Mouse (Mus musculus) heart, adult 8-10 months (tissue): ENCODE measurements around the gene Slc44a3. TPM values are rescaled to one million over a fixed set of nuclear protein-coding genes. Genes with fewer than 3 reads are reported as not detected.

ENCODE experiments used
- DNase-seq: peaks from one replicate; pipeline ENCODE4 v3.0.0; 2022; ENCODE audit warnings: low spot score
- total RNA-seq, 4 experiments: library from RNA; stranded (reverse); gene quantifications; 2 replicates each; pipeline ENCODE4 v1.2.4; 2022

Gene Slc44a3
- total RNA-seq, 4 experiments from 2014 or later = 0.17 TPM; not detected in 3

DNA sequence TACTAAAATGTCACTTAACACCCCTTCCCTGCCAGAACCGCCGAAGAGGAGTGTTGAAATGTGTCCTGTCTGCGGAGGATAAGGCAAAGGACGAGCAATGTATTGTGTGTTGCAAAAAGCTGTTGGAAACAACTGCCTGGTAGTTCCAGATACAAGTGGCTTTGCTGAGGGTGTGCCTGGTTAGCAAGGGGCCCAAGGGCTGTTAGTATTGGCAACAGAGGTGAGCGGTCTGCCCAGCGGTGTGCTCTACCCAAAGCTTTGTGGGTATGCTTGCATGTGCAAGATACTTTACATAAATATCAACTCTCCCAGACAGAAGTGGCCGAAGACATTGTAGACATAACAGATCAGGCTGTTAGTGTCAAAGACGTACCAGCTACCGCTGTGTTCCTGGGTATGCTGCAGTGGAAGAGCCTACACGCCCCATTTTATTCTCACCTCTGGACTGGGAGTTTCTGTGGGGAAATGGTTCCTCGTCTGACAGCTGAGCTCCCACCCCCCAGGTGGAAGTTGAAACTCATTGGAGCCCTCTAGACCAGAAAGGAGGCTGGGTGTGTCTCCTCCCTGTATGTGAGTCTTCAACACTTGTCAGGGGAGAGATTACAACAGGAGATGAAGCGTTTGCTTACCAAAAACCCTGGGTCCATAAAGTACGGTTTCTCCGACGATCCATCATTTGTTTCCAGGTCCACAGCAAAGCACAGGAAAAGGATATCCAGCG, 71.6 kb downstream of the Slc44a3 start:
- DNase-seq = no peak

DNA sequence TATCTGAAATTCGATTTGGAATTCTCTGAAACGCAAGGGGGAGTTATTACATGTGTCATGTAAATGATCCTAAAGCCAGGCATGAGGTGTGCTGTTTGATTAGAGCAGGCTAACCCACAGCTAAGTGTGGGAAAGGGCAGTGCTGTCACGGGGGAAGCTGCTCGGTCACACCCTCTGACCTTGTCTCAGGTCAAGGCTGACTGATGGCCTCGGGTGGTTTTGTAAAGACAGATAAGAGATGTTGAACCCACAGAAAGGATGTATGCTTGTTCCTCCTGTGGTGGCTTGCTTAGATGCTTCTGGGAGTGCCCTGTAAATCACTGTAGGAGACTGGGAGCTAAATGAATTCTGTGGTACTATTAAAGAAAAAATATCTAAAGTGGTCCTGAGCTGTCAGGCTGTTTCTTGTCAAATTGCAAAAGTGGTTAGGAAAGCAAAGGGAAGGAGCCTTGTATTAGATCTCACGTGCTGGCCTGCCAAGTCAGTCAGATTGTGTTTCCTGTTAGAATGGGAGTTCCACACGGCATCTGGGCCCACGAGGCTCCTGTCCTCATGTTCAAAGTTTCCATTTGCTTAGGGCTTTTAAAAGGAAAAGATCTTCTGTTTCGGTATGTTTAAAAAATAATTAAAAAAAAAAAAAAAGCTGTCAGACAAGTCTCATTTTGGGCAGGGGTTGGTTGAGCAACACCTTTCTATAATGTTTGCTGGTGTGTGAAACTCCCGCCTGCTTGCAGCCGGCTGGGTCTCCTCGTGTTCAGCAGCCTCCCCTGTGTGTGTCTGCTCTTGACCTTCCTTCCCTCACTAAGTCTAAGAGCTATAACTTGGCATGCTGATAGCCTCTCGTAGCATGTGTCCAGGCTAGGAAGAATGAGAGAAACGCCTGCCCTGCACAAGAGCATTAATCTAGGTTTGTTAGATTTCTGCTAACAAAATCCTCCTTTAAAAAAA, 73.4 kb downstream of the Slc44a3 start:
- no peak for DNase-seq

DNA sequence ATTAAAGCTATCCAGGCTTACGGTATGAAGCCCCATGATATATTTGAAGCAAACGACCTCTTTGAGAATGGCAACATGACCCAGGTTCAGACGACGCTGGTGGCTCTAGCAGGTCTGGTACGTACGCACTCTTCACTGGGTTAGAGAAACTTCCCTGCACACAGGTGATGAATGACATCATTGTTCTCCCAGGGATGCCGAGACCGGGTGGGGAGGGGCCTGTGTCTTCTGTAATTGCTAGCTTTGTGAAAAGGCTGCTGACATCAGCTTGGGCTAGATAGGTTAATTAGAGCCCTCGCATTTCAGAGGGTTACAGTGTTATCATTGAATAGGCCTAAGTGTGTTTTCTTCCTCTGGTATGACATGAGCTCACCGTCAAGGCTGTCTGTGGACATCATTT, 80.8 kb downstream of the Slc44a3 start:
- no peak for DNase-seq

DNA sequence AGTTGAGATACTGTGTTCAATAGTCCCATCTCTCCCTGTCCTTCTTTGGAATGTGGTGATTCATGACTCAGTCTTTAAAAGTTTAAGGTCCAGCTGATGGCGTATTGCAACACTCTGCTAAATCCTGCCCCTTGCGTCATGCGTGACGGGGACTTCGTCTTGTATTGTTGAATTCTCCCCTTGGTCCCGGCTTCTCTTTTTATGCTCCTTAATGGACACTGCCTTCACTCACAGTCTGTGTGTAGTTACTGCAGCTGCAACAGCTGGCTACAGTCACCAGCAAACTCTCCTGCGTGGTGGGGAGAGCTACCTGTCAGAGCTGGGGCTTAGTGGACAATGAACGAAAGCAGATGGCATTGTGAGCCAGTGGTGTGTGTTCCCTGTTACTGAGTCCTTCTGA, 82.7 kb downstream of the Slc44a3 start:
- DNase-seq = peak; percentile 40

DNA sequence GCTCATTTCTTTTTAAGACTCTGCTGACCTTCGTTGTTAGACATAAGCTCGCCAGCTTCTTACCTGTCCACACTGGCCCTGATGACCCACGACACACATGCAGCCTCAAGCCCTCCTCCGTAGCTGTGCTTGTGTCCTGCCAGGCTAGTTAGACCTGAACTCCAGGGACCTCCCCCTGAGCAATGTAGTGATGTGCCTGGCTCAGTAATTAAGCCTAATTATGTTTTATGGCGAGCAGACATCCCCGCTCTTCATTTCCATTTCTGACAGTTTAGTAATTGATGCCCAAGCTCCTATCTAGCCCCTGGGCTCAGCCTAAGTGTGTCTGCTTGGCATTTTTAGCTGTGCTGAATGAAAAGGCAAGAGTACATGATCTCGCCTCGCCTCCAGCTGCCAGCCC, 83.6 kb downstream of the Slc44a3 start:
- no peak for DNase-seq

DNA sequence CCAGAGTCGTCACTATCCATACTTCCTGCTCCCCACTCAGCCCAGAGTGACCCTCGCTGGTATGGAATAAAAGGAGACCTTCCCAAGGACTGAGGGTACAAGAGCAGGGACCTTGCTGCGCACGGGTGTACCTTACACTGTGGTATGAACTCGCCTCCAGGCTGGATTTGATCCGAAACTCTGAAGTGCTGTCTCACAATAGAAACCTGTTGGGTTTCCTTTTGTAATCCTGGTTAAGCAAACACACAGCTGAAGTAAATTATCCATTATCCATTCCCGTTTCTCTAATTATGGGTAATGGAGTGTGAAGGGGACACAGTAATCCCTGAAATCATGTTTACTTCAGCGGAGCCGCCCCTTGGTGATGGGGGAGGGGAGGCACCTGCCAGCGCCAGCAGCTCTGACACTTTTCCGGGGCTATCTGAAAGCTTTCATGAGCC, 84.2 kb downstream of the Slc44a3 start:
- no peak for DNase-seq

DNA sequence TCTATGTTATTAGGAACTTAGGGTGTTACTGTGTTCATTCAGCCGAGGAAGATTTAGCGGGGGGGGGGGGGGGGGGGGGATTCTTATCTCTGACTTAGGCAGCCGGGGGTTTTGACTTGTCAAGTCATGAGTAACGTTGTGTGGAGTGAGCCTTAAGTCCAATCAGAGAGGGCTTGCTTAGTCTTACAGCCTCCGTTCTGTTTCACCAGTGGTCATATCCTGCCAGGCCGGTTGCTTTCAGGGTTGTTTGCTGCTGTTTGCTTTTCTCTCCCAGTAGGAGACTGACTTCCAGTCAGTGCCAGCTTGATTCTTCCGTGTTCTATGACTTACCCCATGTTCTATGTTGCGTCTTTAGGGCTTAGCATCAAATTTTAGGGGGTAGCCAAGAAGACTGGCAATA, 85.8 kb downstream of the Slc44a3 start:
- DNase-seq = no peak

DNA sequence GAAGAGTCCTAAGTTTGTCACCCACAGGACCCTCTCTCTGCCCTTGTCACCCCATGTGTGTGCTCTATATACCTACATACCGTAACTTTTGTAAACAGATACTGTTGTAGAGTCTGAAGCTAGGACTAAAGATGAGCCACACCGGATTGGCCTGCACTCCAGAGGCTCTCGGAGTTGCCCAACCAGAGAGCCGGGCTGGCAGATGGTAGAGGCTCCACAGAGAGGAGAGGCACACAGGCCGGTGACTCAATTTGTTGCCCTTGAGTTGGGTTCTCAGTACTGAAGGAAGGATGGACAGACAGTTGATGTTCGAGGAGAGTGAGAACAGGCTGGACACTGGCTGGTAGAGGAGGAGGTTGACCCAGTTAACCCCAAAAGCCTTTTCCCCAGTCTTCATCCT, 87.8 kb downstream of the Slc44a3 start:
- DNase-seq = no peak

DNA sequence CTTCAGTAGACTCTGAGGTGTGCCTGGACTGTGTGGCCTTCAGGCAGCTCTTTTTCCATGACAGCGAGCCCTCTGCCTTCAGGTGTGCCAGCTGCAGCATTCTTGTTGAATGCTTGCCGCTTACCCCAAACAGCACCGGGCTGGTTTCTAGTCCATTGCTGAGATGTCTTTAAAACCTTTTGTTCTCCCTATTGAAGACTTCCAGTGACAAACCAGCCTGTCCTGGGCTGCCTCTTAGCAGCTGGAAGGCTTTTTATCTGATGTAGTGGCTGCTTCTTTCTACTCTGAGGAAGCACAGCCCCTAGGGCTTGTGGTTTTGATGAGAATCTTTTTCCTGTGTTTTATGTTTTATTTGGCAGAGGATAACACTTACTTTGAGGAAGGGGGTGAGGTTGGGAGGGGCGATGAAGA, 88.3 kb downstream of the Slc44a3 start:
- DNase-seq = no peak

DNA sequence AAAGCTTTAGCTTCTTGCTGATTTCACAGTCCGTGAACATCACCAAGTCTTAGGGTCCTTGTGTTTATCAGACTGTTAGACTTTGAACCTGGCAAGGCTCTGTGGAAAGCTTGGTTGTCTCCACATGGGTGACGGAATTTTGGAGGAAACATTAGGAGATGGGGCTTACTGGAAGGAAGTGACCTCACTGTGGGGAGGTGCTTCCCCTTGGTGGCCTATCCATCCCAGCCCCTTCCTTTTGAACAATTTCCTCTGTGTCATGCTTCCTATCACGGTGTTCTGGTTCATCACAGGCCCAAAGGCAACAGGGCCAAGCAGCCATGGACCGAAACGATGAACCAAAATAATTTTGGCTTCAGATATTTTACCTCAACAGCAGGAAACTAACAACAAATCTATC, 89.9 kb downstream of the Slc44a3 start:
- peak; percentile 53 for DNase-seq

DNA sequence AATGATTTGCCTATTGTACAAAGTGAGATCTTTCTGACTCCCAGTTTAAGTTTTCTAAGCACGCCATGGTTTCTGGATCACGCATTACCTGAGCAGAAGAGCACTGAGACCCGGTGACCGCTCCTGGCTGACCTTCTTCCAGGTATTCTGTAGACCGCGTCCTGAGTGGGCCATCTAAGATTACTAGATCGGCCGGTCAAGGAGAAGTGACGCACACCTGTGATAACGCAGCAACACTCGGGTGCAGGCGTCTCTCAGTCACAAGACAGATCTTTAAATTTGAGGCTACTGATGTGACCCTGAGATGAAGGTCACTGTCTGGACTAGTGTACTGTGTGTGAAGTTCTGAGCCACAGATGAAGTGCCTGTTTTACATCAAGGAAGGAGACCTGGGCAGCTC, 90.7 kb downstream of the Slc44a3 start:
- no peak for DNase-seq

DNA sequence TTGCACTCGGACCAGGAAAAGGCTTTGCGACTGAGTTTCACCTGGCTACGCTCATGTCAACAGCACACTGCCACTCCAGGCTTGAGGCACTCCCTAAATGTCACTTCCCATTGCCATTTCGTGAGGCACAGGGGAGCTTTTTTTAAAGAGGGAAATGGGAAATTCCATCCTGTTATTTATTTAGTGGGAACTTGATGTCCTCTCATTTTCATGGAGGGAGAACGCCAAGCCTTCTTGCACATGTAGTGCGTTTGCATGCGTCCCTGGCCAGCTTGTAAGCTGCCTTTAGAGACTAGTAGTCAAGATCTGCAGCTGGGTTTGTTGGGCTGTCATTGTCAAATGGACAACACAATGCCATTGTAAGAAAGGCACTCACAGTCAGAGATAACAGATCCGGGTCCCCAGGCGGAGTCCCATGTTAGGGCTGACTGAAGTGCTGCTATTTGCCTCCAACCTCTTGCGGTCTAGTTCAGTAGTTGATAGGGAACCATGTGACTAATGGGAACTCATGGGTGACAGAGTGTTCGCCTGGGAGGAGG, 92.5 kb downstream of the Slc44a3 start:
- DNase-seq = peak; percentile 63

DNA sequence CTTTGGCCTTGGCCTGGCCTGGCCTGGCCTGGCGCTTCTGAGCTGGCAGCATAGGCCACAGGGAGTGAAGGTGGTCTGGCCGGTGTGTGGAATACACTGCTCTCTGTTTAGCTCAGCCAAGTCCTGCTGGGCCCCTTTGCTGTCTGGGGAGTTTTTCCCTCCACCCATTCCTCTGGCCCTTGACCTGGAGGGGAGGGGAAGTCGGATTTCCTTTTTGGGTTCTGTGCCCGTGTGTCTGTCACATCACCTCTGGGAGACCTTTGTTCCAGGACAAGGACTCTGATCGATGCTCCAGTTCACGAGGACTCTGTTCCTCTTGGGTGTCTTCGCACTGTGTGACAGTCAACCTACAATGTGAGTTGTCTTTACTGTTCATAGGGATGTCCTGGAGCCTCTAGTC, 94.2 kb downstream of the Slc44a3 start:
- peak; percentile 42 for DNase-seq

DNA sequence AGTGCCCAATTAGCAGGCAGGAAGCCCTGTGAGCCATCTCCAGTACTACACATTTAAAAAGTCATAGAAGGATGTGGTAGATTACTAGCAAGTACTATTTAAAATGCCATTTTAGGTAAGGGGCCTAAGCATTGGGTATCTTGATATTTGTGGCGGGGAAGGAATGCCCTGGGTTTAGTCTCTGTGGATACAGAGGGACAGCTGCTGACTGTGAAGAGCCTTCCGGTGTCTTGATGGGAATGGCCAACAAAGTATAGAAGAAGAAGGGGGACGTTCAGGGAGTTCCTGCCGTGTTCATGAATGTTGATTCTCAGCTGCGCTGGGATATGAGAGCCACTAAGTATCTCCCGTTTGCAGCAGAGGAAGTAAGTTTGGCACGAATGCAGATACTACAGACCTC, 95.1 kb downstream of the Slc44a3 start:
- DNase-seq = no peak

DNA sequence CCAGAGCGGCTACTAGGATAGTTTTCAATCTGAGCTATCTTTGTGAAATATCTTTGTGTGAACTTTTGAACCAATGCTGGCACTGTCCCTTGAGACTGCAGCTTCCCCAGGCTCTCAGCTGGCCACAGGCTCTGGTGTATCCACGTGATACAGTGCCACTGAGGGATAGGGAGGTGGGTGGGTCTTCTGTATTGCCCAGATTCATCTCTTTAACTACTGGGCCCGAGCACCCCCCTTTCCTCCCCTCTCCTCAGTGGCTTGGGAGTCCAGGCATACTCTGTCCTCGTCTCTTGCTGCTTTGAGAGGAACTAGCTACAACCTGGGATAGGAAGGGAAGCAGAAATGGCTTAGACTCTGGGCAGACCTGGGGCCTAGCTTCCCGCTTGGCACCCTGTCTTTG, 96.9 kb downstream of the Slc44a3 start:
- DNase-seq = no peak

DNA sequence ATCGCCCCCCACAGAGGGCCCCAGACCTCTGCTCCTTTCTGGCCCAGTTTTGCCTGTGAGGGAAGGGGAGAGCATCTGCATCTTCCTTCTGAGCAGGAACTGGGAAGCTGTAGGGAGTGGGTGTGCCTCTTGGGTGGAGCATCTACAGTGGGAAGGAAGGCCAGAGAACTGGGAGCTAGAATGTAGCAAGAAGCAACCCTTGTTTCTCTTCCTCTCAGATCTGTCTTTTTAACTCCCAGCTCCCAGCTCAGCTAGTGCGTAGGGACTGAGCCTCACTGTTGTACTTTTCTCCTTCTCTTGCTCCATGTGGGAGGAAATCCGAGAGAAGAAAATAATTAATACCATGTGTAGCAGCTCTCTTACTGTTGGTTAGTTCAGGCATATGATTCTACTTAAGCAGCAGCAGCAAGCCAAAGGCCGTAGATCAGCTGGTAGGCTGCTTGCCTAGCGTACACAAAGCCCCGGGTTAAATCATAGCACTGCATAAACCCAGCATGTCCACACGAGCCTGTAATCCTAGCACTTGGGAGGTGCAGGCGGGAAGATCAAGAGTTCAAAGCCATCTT, 98.2 kb downstream of the Slc44a3 start:
- DNase-seq = peak; percentile 41

DNA sequence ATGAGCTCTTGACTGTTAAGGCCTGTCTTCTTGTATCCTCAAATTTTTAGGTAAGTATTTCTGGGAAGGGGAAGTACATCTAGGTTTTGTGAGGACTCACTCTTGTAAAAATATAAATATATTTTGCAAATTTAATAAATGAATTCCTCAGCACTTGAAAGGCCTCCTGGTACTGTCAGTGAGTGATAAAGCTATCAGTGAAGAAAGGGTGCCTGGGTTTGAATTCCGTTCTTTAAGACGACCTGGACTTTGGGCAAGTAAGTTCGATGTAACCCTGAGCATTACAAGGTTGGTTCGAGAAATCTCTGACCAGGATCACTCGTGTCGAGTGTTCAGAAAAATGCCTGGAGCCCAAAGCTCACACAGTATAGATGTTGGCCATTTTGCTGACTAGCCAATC, 98.8 kb downstream of the Slc44a3 start:
- no peak for DNase-seq

DNA sequence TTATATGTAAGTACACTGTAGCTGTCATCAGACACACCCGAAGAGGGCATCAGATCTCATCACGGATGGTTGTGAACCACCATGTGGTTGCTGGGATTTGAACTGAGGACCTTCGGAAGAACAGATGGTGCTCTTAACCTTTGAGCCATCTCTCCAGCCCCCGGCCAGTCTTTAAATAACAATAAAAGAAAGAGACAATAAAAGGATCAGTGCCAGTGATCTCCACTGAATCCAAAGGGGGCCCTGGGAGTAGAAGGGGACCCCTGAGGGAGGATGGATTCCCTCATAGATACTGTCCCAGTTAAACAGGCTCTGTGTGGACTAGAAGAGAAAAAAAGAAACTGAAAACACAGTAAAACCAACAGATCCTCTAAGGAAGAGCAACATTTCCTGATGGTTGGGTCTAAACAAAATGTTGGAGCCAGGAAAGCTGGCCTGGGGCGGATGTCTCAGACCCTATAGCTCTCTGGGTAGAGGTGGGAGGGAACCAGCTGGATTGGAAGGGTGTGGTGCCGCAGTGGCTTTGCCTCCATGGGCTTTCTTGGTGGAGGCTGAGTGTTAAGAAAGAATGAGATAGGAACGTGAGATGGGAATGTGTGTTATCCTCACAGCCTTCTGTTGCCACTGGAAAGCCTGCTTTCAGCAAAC, 101.8 kb downstream of the Slc44a3 start:
- DNase-seq = no peak

DNA sequence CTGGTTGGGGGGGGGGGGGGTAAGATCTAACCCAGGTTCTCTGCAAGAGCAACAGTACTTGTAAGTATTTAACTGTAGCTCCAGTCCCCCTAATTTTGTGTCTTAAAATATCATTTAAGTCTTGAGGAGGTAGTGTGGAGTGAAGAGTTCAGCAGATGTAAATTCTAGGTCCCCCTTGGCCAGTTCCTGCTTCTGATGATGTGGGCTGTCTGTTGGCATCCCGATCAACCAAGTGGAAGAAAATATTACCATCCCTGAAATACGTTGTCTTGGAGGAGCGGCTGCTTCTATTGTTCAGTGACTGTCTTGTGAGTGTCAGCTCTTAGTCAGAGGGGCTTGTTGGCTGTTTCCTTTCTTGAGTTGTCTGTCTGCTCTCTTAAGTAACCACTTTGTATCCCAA, 102.7 kb downstream of the Slc44a3 start:
- DNase-seq = no peak

DNA sequence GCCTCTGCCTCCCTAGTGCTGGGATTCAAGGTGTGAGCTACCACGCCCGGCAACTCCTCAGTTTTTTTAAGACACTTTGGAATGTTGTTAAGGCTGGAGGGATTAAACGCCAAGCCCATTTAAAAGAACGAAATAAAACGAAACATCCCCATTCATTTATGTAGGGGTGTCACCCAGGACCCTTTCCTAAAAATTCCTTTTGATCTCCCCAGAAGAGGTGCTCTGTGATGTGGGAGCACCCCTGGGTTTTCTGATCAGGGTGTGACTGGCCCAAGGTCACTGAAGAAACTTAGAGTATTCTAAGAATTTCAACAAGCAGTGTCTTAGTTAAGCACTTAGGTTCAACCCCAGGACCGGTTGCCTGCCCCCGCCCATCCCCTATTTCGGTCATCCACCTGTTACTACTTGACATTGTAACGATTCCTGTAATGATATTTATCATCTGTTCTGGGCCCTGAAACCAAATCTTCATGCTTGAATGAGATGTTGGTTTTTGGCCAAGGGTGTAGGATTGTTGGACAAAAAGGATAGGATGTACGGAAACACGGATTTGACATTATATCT, 103.4 kb downstream of the Slc44a3 start:
- no peak for DNase-seq

DNA sequence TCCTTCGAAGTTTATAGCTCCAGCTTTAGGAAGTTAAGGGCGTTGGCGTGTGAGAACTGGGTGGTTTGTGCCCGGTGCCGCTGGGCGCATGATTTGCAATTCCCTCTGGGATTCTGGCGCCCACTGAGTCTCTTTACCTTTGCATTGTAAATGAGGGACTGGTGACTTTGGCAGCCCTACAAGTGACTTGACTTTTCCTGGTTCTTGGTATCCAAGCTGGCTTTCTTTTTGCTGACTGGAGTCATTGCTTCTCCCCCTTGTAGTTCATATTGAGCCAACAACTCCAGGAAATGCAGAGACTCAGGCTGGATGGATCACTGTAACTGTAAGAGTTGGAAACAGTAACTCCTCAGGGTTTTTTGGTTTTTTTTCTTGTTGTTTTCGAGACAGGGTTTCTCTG, 104.0 kb downstream of the Slc44a3 start:
- peak; percentile 46 for DNase-seq
